Mouse (Mus musculus) ES-E14 (cell line): ENCODE results near the gene Pde9a.

Experiments used
- CHD2 ChIP-seq: IDR thresholded peaks from 2 replicates; pipeline ENCODE4 v1.6.1; 2014; ENCODE audit warnings: mild to moderate bottlenecking, low read depth, low read length, inconsistent platforms
- MAFK ChIP-seq: IDR thresholded peaks from 2 replicates; pipeline ENCODE4 v1.6.1; 2014; ENCODE audit warnings: mild to moderate bottlenecking, low read depth, low read length, inconsistent platforms; ENCODE audit not compliant: insufficient read depth
- ZC3H11A ChIP-seq: IDR thresholded peaks from 2 replicates; pipeline ENCODE4 v1.6.1; 2012; ENCODE audit warnings: low read depth, mild to moderate bottlenecking, inconsistent platforms, low read length, borderline replicate concordance
- ZNF384 ChIP-seq: IDR thresholded peaks from 2 replicates; pipeline ENCODE4 v1.6.1; 2012; ENCODE audit warnings: low read depth, low read length, inconsistent platforms

DNA sequence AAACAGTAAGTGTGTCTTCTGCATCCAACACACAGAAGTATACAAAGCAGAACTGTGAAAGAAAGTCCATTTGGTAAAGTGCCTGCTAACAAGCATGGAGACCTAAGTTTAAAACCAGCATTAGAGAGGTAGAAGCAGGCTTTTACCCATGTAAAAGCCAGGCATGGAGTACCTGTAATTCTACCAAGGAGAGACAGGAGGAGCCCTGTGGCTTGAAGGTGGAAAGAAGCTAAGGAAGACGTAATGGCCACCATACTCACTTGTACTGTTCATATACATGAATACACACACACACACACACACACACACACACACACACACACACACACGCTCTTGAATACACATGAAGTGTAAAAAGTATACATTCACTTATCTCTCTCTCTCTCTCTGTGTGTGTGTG, 6.9 kb upstream of the Pde9a start:
- TF ChIP-seq MAFK (no peak), CHD2 (no peak), ZNF384 (no peak), ZC3H11A (no peak)
